Mouse (Mus musculus): ENCODE results near the gene B830017H08Rik. TPM values are rescaled to one million over a fixed set of nuclear protein-coding genes. Genes with fewer than 3 reads are reported as not detected.

B830017H08Rik gene
- total RNA-seq (2021): 1 to 10 TPM; 4.9 to 5.1 TPM

DNA sequence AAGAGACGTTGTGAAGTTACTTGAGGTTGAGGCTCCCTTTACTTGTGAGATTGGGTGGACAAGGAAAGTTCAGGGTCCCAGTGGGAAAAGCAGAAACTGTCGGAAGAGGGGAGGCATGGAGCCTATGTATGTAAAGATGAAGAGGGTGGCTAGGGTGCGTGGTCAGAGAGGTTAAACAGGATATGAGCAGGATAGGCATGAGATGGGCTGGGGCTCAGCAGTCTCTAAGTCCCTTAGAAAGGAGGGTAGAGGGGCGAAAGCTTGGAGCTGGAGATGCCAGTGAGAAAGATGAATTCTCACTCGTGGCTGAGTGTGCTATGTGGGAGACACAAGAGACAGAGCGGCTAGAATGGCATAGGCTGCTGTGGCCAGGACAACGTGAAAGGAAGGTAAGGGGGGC is at the start of gene B830017H08Rik:
TSS of gene B830017H08Rik (plus strand) at position 301 of the 400 bp plus-strand sequence.
- intact Hi-C loops (cut with DNase I): no loop called here
- DNase-seq (ENCODE audit: extremely low spot score in 1 of 2, low spot score in 2 of 2): no peak

DNA sequence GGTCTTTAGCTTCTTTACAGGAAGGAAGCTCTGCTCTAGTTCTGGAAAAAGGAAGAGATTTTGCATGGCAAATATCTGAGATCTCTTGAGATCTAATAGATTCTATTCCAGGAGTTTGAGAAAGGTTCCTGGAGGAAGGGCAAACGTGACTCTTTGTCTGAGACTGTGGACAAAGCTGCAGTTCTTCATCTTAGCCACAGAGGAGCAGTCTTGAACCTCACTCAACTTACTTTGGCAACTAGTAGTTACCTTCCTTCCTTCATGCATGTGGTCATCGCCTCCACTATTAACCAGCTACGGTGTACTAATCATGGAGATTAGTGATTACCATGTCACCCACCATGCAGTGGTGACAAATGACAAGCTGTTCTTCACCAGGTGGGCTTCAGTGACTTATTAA is 47.6 kb upstream of the B830017H08Rik start:
- intact Hi-C loops (cut with DNase I): no loop called here
- DNase-seq (ENCODE audit: extremely low spot score in 1 of 2, low spot score in 2 of 2): no peak

DNA sequence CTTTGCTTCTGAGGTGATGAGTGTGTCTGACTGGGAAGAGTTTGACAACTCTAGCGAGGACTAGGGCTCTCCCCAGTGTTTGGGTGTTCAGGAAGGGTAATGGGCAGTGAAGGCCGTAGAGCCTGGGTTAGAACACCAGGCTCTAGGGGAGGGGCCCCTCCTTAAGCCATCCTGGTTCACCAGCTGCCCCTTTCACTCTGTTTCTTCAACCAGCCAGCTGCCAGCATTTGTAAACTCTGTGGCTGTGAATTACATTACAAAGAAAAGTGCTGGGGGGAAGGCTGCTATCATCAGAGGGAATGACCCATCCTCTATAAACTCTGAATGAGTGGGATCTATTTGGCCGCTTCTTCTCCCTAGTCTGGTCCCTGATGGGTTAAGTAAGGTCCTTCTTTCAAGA is 40.2 kb upstream of the B830017H08Rik start:
- intact Hi-C loops (cut with DNase I): no loop called here
- no peak for DNase-seq (ENCODE audit: extremely low spot score in 1 of 2, low spot score in 2 of 2)

DNA sequence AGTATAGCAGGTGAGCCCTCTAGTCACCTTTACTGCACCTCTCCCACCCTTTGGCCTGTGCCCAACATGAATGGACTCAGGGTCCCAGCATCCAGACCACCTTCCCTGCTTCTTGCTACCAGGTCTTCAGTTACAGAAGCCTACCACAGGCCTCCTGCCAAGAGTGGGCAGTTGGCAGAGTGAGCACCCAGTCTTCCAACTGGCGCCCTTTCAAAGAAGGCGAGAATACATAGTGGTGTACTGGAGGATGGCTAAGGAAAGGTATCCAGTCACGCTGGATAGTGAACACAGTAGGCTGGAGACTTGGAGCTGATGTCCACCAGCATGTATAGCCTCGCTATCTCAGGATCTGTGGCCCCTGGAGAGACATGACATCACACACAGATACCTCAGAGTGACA is 38.9 kb upstream of the B830017H08Rik start:
- no peak for DNase-seq (ENCODE audit: extremely low spot score in 1 of 2, low spot score in 2 of 2)

DNA sequence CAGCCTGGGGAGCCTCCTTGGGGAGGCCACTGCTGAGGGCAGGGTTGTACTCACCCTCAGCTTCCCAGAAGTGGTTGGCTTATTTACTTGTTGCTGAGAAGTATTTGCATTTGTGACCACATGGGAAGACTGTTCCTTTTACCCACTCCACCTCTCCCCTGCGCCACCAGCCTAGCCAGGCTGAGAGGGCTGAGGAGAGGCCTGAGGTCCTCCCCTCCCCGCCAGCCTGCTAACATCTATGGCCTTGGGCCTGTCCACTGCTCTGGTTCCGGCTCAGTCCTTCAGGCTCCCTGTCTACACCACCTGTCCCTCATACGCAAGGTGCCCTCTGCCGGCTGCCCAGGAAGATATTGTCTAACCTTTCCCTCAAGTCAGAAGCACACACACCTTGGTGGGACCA is 37.3 kb upstream of the B830017H08Rik start:
- intact Hi-C loops (cut with DNase I): no loop called here

More for the DNA sequence above, 38.9 kb upstream of the B830017H08Rik start:
- intact Hi-C loops (cut with DNase I): no loop called here

DNA sequence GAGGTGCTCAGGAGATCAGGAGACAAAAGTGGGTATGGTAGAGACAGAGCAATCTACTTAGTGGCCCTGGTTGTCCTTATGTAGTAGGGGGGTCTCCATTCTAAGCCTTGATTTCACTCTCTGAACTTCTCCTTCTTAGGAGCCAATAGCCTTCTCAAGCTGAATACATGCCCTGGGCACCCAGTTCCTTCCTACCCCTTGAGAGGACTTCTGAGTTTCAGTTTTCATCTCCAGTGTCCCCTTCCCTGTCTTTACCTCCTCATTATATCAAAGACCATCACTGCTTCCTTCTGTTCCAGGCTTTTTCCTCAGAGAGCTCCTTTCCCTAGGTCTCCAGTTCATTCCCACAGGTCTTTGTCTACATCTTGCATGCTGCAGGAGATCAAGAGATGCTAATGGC is 36.4 kb upstream of the B830017H08Rik start:
- DNase-seq (ENCODE audit: extremely low spot score in 1 of 2, low spot score in 2 of 2): no peak
- intact Hi-C loops (cut with DNase I): no loop called here

More for the DNA sequence above, 37.3 kb upstream of the B830017H08Rik start:
- no peak for DNase-seq (ENCODE audit: extremely low spot score in 1 of 2, low spot score in 2 of 2)

DNA sequence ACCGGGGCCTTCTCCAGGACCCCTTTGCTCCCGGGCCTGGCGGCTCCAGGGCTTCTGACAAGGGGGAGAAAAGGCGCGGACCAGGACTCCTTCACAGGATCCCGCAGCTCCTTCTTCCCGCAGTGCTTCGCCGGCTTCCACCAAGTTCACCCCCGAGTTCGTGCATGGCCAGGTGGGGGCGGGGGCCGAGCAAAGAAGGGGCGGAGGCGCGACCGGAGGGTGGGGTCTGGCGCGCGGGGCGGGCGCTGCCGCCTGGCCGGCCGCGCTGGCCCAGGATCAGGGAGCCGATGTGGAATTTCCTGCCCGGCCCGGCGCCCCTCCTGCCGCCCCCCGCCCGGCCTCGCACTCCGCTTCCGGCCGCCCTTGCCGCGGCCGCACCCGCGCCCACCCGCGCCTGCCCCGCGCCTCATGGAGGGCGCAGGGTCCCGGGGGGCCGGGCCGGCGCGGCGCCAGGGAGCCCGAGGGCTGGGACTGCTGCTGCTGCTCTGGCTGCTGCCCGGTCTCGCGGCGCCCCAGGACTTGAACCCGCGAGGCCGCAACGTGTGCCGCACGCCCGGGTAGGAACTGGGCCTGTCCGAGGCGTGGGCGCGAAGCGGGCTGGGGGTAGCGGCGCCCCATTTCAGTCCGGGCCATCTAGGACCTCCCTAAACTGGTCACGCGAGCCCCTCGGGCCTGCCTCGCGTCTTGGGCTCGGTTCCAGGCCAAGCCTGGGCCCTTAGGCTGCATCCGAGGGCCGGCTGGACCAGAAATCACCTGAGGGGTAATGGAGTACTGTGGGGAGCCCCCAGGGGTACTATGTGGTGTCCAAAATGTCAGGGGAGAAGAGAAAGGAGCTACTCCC is 35.7 kb upstream of the B830017H08Rik start, which contains the start of gene Scarf2:
TSS of gene Scarf2 (plus strand) at position 312 of the 841 bp plus-strand sequence.
- intact Hi-C loops (cut with DNase I): no loop called here

DNA sequence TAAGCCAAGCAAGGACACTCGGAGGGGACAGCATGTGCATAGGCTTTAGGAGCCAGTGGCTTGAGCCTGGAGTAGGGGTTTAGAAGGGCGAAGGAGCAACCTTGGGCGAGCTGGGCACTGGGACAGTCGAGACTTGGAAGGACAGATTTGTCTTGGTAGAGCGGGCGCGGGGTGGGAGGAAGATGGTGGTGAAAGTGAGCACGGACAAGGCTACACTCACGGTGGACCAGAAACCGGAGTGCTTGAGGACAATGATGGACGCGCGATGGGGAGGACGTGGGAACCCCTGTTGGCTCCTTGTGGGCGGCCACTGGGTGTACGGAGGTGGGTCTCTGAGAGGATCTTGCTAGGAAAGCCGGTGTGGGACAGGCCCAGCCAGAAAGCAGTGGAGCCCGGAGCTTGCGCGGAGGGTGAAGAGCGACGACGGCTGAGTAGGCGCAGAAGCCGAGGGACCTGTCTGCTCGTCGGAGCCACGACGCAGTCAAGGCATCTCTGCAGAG is 35.1 kb upstream of the B830017H08Rik start:
- intact Hi-C loops (cut with DNase I): no loop called here
- DNase-seq (ENCODE audit: extremely low spot score in 1 of 2, low spot score in 2 of 2): no peak

More for the DNA sequence above, 35.7 kb upstream of the B830017H08Rik start, which contains the start of gene Scarf2:
- peak in 1 of 2 experiments; percentile 80 for DNase-seq (ENCODE audit: extremely low spot score in 1 of 2, low spot score in 2 of 2)

DNA sequence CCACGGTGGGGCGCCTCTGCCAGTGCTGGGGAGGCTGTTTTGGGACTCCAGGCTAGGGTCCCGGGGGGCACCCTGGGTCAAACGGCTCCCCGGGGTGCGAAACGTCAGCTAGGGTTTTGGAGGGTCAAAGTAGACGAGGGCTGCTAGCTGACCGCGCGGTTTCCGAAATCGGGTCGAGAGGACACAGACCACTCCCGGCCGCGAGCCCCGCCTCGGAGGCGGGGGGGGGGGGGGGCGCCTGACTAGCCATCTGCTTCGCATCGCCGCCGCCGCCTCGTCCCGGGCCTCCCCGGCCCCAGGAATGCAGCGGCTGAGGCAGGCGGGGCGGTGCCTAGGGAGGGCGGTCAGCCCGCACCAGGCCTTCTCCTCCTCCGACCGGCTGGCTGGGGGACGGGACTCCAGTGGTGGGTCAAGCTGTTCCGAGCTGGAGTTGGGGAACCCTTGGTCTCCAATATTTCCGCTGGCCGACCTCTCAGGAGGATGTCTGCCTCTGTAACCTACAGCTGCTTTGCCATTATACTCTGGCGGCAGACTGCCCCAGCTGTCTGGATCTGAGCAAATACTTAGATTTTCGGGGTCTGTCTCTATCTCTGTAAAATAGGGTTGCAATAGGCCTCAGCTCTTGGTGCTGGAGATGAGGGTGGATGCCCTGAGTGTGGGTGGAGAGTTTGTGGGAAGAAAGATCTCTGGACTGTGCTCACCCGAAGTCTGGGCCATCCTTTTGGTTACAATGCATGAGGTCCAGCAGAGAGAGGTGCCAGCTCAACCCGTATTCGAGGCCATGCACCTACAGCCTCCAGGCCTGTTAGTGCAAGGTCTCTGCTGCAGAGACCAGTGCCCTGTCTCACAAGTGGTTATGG is 34.4 kb upstream of the B830017H08Rik start:
- peak in 1 of 2 experiments; percentile 82 for DNase-seq (ENCODE audit: extremely low spot score in 1 of 2, low spot score in 2 of 2)
- intact Hi-C loops (cut with DNase I): no loop called here

DNA sequence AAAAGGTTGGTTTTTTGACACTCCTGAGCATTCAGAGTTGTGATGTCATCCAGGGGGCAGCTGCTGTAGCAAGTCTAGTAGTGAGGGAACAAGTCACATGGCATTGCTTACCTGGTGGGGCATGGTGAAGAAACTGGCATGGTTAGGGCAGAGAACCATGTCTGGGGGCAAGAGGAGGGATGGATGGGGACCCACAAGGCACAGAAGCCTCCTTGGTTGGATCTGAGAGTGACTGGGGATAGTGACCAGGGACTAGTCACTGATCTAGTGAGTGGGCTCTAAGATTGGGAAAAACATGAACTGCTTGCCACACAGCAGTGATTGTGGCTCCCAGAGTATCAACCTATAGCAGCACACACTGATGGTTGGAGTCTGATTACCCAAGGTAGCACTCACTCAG is 33.3 kb upstream of the B830017H08Rik start:
- no peak for DNase-seq (ENCODE audit: extremely low spot score in 1 of 2, low spot score in 2 of 2)
- intact Hi-C loops (cut with DNase I): no loop called here

DNA sequence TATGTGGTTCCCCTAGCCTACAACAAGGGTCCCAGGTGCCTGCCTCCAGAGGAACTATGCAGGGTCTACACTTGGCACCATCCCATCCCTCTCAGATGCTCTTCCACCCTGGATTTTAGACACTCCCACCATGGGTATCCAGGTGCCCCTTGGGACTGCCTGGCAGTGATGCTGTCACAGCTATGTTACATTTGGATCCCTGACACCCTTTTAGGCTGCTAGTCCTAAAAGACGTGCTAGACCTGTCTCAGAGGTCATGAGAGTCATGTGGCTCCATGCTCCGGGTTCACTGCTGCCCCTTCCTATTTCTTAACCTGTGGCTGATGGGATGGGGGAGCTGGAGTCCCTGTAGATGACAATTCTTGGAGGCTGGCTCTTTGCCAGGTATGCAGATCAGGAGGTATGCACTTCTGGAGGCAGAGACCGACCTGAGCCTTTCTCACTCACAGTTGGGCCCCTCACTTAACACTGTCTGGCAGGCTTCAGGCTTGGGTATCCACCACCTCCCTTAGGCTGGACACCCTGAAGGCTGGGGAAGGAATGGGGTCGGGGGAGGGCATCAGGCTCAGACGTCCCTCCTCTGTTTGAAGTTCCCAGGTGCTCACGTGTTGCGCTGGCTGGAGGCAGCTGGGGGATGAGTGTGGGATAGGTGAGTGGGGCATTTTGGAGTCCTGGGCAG is 31.0 kb upstream of the B830017H08Rik start:
- peak in 1 of 2 experiments; percentile 52 for DNase-seq (ENCODE audit: extremely low spot score in 1 of 2, low spot score in 2 of 2)
- intact Hi-C loops (cut with DNase I): no loop called here

DNA sequence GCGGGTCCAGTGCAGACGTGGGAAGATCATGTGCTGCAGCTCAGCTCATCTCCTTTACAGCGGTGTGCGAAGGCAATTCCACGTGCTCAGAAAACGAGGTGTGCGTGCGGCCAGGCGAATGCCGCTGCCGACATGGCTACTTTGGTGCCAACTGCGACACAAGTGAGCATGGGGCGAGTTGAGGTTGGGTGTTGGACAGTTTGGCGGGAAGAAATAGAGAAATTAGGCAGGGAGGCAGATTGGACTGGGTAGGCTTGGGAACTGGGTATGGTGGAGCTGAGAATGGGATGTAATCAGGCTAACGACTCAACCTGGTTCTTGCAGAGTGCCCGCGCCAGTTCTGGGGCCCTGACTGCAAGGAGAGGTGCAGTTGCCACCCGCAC is 30.5 kb upstream of the B830017H08Rik start:
- intact Hi-C loops (cut with DNase I): no loop called here
- no peak for DNase-seq (ENCODE audit: extremely low spot score in 1 of 2, low spot score in 2 of 2)

DNA sequence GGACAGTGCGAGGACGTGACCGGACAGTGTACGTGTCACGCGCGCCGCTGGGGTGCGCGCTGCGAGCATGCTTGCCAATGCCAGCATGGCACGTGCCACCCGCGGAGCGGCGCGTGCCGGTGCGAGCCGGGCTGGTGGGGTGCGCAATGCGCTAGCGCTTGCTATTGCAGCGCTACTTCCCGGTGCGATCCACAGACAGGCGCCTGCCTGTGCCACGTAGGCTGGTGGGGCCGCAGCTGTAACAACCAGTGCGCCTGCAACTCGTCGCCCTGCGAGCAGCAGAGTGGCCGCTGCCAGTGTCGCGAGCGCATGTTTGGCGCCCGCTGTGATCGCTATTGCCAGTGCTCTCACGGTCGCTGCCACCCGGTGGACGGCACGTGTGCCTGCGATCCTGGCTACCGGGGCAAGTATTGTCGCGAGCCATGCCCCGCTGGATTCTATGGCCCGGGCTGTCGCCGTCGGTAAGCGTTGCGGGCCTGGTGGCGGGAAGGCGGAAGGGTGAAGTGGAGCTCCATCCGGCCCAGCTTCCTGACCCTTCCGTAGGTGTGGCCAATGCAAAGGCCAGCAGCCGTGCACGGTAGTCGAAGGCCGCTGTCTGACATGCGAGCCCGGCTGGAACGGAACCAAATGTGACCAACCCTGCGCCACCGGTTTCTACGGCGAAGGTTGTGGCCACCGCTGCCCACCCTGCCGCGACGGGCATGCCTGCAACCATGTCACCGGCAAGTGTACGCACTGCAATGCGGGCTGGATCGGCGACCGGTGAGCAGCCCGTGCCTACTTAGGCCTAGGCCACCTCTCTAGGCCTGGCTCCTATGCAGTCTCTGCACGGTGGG is 29.9 kb upstream of the B830017H08Rik start:
- intact Hi-C loops (cut with DNase I): no loop called here

DNA sequence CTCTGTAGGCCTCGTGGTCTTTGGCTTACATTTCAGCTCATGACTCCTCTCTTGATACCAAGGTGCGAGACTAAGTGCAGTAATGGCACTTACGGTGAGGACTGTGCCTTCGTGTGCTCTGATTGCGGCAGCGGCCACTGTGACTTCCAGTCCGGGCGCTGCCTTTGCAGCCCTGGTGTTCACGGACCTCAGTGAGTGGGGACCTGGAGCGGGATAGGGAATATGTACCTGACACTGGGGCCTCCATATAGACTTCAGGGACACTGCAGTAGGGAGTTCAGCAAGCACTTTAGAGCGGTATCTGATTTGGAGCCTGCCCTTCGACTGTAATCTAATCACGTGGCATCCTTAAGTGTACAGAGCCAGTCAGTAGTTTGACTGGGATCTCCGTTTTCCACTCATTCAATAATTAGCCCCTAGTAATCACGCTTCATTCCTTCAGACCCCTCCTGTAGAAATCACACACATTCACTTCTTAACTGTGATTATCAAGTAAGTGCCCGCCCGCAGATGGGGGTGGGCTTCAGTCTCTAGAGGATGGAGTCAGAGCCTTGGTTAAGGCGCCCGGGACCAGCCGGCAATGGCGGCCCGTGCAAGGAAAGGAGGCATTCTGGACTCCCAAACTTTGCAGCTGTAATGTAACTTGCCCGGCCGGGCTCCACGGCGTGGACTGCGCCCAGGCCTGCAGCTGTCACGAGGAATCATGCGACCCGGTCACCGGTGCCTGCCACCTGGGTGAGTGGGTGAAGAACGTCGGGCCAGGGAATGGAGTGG is 29.1 kb upstream of the B830017H08Rik start:
- DNase-seq (ENCODE audit: extremely low spot score in 1 of 2, low spot score in 2 of 2): no peak
- intact Hi-C loops (cut with DNase I): no loop called here

More for the DNA sequence above, 29.9 kb upstream of the B830017H08Rik start:
- DNase-seq (ENCODE audit: extremely low spot score in 1 of 2, low spot score in 2 of 2): peak in 1 of 2 experiments; percentile 76

DNA sequence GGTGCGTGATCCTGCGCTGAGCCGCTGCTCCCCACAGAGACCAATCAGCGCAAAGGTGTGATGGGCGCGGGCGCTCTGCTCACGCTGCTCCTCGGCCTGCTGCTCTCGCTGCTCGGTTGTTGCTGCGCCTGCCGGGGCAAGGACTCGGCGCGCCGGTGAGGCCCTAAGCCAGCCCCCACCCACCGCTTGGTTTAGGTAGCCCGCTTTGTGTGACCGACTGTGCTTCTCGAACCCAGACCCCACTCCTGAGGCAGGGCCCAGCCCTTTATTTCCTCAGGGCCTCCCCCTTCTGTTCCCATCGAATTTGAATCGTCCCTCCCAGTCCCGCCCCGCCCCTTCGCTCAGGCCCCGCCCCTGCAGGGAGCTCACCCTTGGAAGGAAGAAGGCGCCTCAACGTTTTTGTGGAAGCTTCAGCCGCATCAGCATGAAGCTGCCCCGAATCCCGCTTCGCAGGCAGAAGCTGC is 28.4 kb upstream of the B830017H08Rik start:
- peak in 1 of 2 experiments; percentile 42 for DNase-seq (ENCODE audit: extremely low spot score in 1 of 2, low spot score in 2 of 2)
- intact Hi-C loops (cut with DNase I): no loop called here

DNA sequence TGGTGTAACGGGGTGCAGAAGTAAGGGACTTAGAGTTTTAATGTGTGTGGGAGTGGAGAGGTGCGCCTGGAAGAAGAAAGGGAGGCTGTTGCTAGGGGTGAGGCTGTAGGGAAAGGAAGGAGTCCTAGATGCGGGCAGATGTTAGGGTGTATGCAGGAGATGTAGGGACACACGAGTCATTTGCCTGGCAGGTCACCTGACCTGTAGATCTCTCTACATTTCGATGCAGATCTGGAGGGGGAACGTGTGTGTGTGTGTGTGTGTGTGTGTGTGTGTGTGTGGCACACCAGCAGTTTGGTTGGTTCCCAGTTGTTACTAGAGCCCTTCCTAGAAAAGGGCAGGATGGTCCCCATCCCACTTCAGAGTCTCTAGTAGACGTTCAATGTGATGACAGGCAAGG is 27.9 kb upstream of the B830017H08Rik start:
- intact Hi-C loops (cut with DNase I): loop anchor here (5.0 kb wide), 1 partner anchor 48 kb away; the partner anchor contains the start of gene Klhl22
- no peak for DNase-seq (ENCODE audit: extremely low spot score in 1 of 2, low spot score in 2 of 2)

DNA sequence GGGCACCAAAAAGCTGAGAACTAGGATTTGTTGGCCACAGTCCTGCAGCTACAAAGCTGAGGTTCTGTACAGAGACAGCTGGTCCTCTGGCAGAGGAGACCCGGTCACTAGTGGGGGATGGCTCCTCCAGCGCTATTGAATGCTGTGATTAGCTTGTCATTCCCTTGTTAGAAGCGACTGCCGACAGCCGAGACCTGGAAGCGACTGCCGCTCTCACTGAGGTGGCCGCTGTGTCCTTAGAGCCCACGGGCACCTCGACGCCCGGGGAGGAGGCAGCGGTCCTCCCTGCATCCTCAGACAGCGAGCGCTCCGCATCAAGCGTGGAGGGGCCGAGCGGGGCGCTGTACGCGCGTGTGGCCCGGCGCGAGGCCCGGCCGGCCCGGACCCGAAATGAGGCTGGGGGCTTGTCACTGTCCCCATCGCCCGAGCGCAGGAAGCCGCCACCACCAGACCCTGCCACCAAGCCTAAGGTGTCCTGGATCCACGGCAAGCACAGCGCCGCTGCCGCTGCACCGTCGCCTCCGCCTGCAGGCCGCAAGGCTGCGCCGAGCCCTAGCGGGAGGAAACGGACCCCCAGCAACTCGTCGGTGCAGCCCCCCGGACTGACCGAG is 26.2 kb upstream of the B830017H08Rik start:
- intact Hi-C loops (cut with DNase I): loop anchor here (5.0 kb wide), 1 partner anchor 49 kb away; the partner anchor contains the start of gene Klhl22
- peak in 1 of 2 experiments; percentile 40 for DNase-seq (ENCODE audit: extremely low spot score in 1 of 2, low spot score in 2 of 2)
